ENCODE assay signal across 9 mouse cellular contexts in the genomic region with DNA sequence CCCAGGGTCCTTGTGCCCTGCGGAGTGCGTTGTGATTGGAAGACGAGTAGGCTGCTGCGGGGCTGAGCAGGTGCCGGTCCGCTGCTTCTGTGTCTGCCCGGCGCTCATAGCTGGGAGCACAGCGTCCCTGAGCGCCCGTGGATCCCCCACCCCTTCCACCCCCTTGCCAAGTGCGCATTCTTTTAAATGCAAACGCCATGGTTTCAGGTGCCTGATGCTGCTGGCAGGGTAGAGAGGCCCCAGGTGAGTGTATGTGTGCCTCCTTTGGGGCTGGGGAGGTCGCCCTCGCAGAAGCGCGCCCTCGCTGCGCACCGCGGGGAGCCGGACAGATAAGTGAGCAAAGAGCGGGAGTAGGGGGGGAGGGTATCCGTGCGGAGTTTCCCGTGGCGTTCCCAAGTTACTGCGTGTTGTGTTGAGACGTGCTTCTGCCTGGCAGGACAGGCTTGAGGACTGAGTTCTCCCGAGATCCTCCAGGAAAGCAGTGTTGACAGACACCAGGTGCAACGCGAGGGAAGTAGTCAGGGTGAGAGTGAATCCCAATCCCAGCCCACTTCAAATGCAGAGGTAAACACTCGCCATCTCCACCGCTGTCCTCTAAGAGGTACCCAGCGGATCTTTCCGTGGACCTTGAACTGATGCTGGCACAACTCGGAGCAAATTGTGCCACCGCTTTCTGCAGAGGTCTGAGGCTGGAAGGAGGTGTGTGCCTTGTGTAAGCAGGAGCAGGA. TPM values are rescaled to one million over a fixed set of nuclear protein-coding genes. Genes with fewer than 3 reads are reported as not detected.
DNase-seq lines count a peak whose midpoint lies in the region; ATAC-seq lines count a peak whose summit lies in the region.
"Had no signal": no experiment of that assay in that cellular context is flagged by ENCODE, and none has a peak within 500 bp of the region (broad histone marks: within the 10 kb centered on the region; RNA-seq: fewer than 3 reads in every experiment).

No protein-coding gene starts in this region.

- H3K4me3 ChIP-seq in kidney, embryonic 14.5 days (ENCODE audit: low read length) = peak overlapping the region; percentile 53
- peak overlapping the region; percentile 73 for H3K4me3 ChIP-seq in hindbrain, embryonic 10.5 days
- peak overlapping the region; percentile 54 for H3K4me3 ChIP-seq in limb, embryonic 11.5 days (ENCODE audit: low read depth, low read length)

- H3K27ac ChIP-seq in kidney, embryonic 14.5 days (ENCODE audit: low read depth, low read length) = no peak overlapping the region
- peak overlapping the region; percentile 86 for H3K27ac ChIP-seq in hindbrain, embryonic 10.5 days
- no peak overlapping the region for H3K27ac ChIP-seq in limb, embryonic 11.5 days (replicated peaks; ENCODE audit: low read depth, low read length)

- H3K27me3 ChIP-seq in kidney, embryonic 14.5 days (ENCODE audit: control insufficient read depth, insufficient read depth, low read length) = peaks cover 13% of the 10 kb centered on the region
- H3K27me3 ChIP-seq in hindbrain, embryonic 10.5 days (ENCODE audit: insufficient read depth, poor library complexity, severe bottlenecking) = peaks cover 9% of the 10 kb centered on the region; the same call in 1 of the 2 replicates
- H3K27me3 ChIP-seq in limb, embryonic 11.5 days (ENCODE audit: control insufficient read depth, insufficient read depth, low read length) = peaks cover 9% of the 10 kb centered on the region; the same call in 1 of the 2 replicates

- no peaks in the 10 kb centered on the region for H3K9me3 ChIP-seq in kidney, embryonic 14.5 days (ENCODE audit: control insufficient read depth, low read length)
- no peaks in the 10 kb centered on the region for H3K9me3 ChIP-seq in hindbrain, embryonic 10.5 days
- H3K9me3 ChIP-seq in limb, embryonic 11.5 days (ENCODE audit: control insufficient read depth, low read length) = no peaks in the 10 kb centered on the region

- 2% methylated on average over 38 of the region's 38 CpGs for WGBS in kidney, embryonic 14.5 days
- WGBS in hindbrain, embryonic 10.5 days = 1% methylated on average over 38 of the region's 38 CpGs
- 0% methylated on average over 38 of the region's 38 CpGs for WGBS in limb, embryonic 11.5 days

- no peaks in the 10 kb centered on the region for H3K36me3 ChIP-seq in kidney, embryonic 14.5 days (ENCODE audit: control insufficient read depth, insufficient read depth, low read length)
- no peaks in the 10 kb centered on the region for H3K36me3 ChIP-seq in hindbrain, embryonic 10.5 days
- no peaks in the 10 kb centered on the region for H3K36me3 ChIP-seq in limb, embryonic 11.5 days (ENCODE audit: control insufficient read depth, insufficient read depth, low read length)
- H3K36me3 ChIP-seq: G1E had no signal

- DNase-seq in kidney, adult 9 months = no peak
- peak; percentile 75 to 84 for DNase-seq in cerebellum, postnatal 36 days
- no peak for DNase-seq in hindbrain, embryonic 10.5 days (ENCODE audit: low spot score)
- peak; percentile 33 for DNase-seq in limb, embryonic 11.5 days (ENCODE audit: low spot score)
- DNase-seq in right cerebral cortex, adult 2 months (ENCODE audit: low spot score in 2 of 2) = peak; percentile 46 to 69
- DNase-seq in spleen, adult 18-20 months = no peak
- DNase-seq in kidney, postnatal 14 days = no peak

- peak; percentile 78 for ATAC-seq in kidney, embryonic 14.5 days (ENCODE audit: low FRiP score, low TSS enrichment)
- peak; percentile 76 for ATAC-seq in limb, embryonic 11.5 days (ENCODE audit: insufficient number of reproducible peaks, low FRiP score, low TSS enrichment, low read depth)

- H3K4me1 ChIP-seq in kidney, embryonic 14.5 days (ENCODE audit: control insufficient read depth, insufficient read depth, low read length) = peaks cover 4% of the 10 kb centered on the region; the same call in 1 of the 2 replicates
- peaks cover 30% of the 10 kb centered on the region for H3K4me1 ChIP-seq in hindbrain, embryonic 10.5 days (replicated peaks)
- no peaks in the 10 kb centered on the region for H3K4me1 ChIP-seq in limb, embryonic 11.5 days (ENCODE audit: control insufficient read depth, insufficient read depth, low read length)

- H3K9ac ChIP-seq in kidney, embryonic 14.5 days (ENCODE audit: low read depth, low read length) = 0 out of 2 replicates have a peak overlapping the region, but pooled peaks have one; percentile 42
- H3K9ac ChIP-seq in limb, embryonic 11.5 days (ENCODE audit: low read length) = no peak overlapping the region

- H3K4me2 ChIP-seq in kidney, embryonic 14.5 days (replicated peaks; ENCODE audit: low read depth, low read length) = peak overlapping the region; percentile 82
- H3K4me2 ChIP-seq in limb, embryonic 11.5 days (ENCODE audit: low read depth, severe bottlenecking) = peak overlapping the region; percentile 84

RNA-seq across cellular contexts. Expression of a gene that starts 0.7 kb away (rescaled TPM):
- polyA plus RNA-seq in kidney, embryonic 14.5 days (2014; fragmentation: Nextera tagmentation; extraction: Ambion mirVana) = 0.26 TPM in 1 of 2 replicates, not detected in the other
- polyA plus RNA-seq in hindbrain, embryonic 10.5 days (2016; fragmentation: Nextera tagmentation; extraction: Ambion mirVana) = 1.9 and 2.0 TPM in 2 replicates
- polyA plus RNA-seq in limb, embryonic 11.5 days (2014; fragmentation: Nextera tagmentation; extraction: Ambion mirVana) = 0.41 and 0.89 TPM in 2 replicates
- polyA plus RNA-seq: G1E had no signal

Comparison
In these comparisons a context has a peak if more than half of its experiments do, and no peak if none do; other contexts are left out.
1. DNase-seq: peak in cerebellum, postnatal 36 days (2 of 2), limb, embryonic 11.5 days (single experiment) and right cerebral cortex, adult 2 months (2 of 2); none in kidney, adult 9 months (single experiment), hindbrain, embryonic 10.5 days (single experiment), spleen, adult 18-20 months (0 of 2) and kidney, postnatal 14 days (single experiment).
2. Peak in every context shown above with its lines, with median percentiles within 50 percentile points of each other: H3K4me3 ChIP-seq.